Mouse (Mus musculus): Measurements from ENCODE around the gene Tbc1d19. TPM values are rescaled to one million over a fixed set of nuclear protein-coding genes. Genes with fewer than 3 reads are reported as not detected.

Gene Tbc1d19
- polyA plus RNA-seq, 1 experiment from 2014 or later: 40.5 TPM

DNA sequence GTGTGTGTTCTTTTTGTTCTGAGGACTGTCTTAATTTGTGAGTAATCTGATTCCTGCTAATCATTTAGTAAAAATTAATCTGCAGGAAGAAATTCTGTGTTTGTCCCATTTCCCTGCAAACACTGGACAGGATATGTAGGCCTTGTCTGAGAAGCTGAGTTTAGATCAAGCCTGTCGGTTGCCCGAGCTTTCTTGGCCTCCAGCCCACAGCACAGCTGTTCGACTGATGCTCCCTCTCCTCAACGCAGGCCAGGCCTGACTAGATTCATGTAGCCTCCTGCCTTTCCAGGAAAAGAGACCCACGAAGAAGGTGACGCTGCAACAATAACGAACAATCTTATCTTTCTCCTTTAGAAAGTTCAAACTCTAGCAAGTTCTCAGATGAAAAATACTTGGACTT lies 124.2 kb downstream of the Tbc1d19 start:
- ATAC-seq (ENCODE audit: insufficient number of reproducible peaks, low FRiP score, low TSS enrichment, low read depth) (no peak), DNase-seq (ENCODE audit: low spot score) (no peak)
- no peak overlapping the region for H3K4me2 ChIP-seq (ENCODE audit: low read depth, severe bottlenecking)
- no peaks in the 10 kb centered on the region for H3K4me1 ChIP-seq (ENCODE audit: control insufficient read depth, insufficient read depth, low read length)
- H3K27ac ChIP-seq (replicated peaks; ENCODE audit: low read depth, low read length): no peak overlapping the region
- H3K27me3 ChIP-seq (ENCODE audit: control insufficient read depth, insufficient read depth, low read length): no peaks in the 10 kb centered on the region
- H3K4me3 ChIP-seq (ENCODE audit: low read depth, low read length): no peak overlapping the region
- no peak overlapping the region for H3K9ac ChIP-seq (ENCODE audit: low read length)
- 86% methylated on average over 7 of the region's 7 CpGs for WGBS
- H3K9me3 ChIP-seq (ENCODE audit: control insufficient read depth, low read length): no peaks in the 10 kb centered on the region
- H3K36me3 ChIP-seq (ENCODE audit: control insufficient read depth, insufficient read depth, low read length): no peaks in the 10 kb centered on the region

GRCm38 (mm10) chr5:53934040-53934439 lies 124.6 kb downstream of the Tbc1d19 start:
- no peak for DNase-seq (ENCODE audit: low spot score)
- no peak overlapping the region for H3K4me2 ChIP-seq (ENCODE audit: low read depth, severe bottlenecking)
- H3K9me3 ChIP-seq (ENCODE audit: control insufficient read depth, low read length): no peaks in the 10 kb centered on the region
- WGBS: 97% methylated on average over 2 of the region's 2 CpGs
- H3K27me3 ChIP-seq (ENCODE audit: control insufficient read depth, insufficient read depth, low read length): no peaks in the 10 kb centered on the region
- no peak overlapping the region for H3K9ac ChIP-seq (ENCODE audit: low read length)
- no peaks in the 10 kb centered on the region for H3K4me1 ChIP-seq (ENCODE audit: control insufficient read depth, insufficient read depth, low read length)
- H3K4me3 ChIP-seq (ENCODE audit: low read depth, low read length): no peak overlapping the region
- no peak for ATAC-seq (ENCODE audit: insufficient number of reproducible peaks, low FRiP score, low TSS enrichment, low read depth)
- no peaks in the 10 kb centered on the region for H3K36me3 ChIP-seq (ENCODE audit: control insufficient read depth, insufficient read depth, low read length)
- H3K27ac ChIP-seq (replicated peaks; ENCODE audit: low read depth, low read length): no peak overlapping the region

DNA sequence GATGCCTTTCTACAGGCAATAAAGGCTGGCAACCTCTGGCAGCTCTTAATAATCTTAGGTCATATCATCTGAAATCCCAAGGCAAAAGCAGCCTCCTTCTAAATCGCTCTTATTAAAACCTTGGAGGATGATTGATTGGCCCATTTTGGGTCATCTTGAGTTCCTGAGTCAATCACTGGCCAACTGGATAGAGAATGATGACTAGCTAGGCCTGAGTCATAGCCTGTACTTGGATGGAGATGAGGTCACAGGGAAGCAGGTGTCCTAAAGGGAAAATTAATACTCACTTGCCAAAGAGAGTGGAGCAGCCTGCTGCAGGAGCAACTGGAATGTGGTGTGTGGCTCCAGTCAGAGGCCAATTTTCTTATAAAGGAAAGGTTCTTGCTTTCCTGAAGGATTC lies 125.4 kb downstream of the Tbc1d19 start:
- Histone ChIP-seq H3K4me2 (ENCODE audit: low read depth, severe bottlenecking) (no peak overlapping the region), H3K4me3 (ENCODE audit: low read depth, low read length) (no peak overlapping the region), H3K27me3 (ENCODE audit: control insufficient read depth, insufficient read depth, low read length) (no peaks in the 10 kb centered on the region), H3K9me3 (ENCODE audit: control insufficient read depth, low read length) (no peaks in the 10 kb centered on the region), H3K36me3 (ENCODE audit: control insufficient read depth, insufficient read depth, low read length) (no peaks in the 10 kb centered on the region), H3K9ac (ENCODE audit: low read length) (no peak overlapping the region), H3K27ac (replicated peaks; ENCODE audit: low read depth, low read length) (no peak overlapping the region), H3K4me1 (ENCODE audit: control insufficient read depth, insufficient read depth, low read length) (no peaks in the 10 kb centered on the region)
- 90% methylated on average over 1 of the region's 1 CpGs for WGBS
- ATAC-seq (ENCODE audit: insufficient number of reproducible peaks, low FRiP score, low TSS enrichment, low read depth): no peak
- no peak for DNase-seq (ENCODE audit: low spot score)

DNA sequence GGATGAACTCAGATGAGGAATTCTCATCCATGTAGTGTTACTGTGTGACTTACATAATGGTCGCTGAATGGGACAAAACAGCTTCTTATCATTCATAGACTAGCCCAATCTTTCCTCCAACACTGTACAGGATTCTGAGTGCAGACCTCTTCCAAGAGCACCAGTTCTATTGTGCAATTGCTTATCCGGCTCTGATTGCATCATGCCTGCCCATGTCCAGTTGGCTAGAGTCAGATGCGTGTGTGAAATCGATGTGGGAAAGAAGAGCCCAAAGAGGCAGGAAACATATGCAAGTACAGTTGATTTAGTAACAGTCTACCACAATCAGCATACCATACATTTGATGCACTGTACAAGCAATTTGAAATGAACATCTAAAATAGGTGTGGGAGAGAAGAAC lies 127.8 kb downstream of the Tbc1d19 start:
- no peak for ATAC-seq (ENCODE audit: insufficient number of reproducible peaks, low FRiP score, low TSS enrichment, low read depth)
- Histone ChIP-seq H3K27ac (replicated peaks; ENCODE audit: low read depth, low read length) (no peak overlapping the region), H3K27me3 (ENCODE audit: control insufficient read depth, insufficient read depth, low read length) (no peaks in the 10 kb centered on the region), H3K9me3 (ENCODE audit: control insufficient read depth, low read length) (no peaks in the 10 kb centered on the region), H3K4me1 (ENCODE audit: control insufficient read depth, insufficient read depth, low read length) (no peaks in the 10 kb centered on the region), H3K4me2 (ENCODE audit: low read depth, severe bottlenecking) (no peak overlapping the region), H3K4me3 (ENCODE audit: low read depth, low read length) (no peak overlapping the region), H3K36me3 (ENCODE audit: control insufficient read depth, insufficient read depth, low read length) (no peaks in the 10 kb centered on the region), H3K9ac (ENCODE audit: low read length) (no peak overlapping the region)
- 87% methylated on average over 4 of the region's 4 CpGs for WGBS
- no peak for DNase-seq (ENCODE audit: low spot score)

- H3K36me3 ChIP-seq (ENCODE audit: control insufficient read depth, insufficient read depth, low read length): no peaks in the 10 kb centered on the region
- H3K4me3 ChIP-seq (ENCODE audit: low read depth, low read length): no peak overlapping the region
- H3K27me3 ChIP-seq (ENCODE audit: control insufficient read depth, insufficient read depth, low read length): no peaks in the 10 kb centered on the region
- H3K4me2 ChIP-seq (ENCODE audit: low read depth, severe bottlenecking): no peak overlapping the region
- no peak overlapping the region for H3K27ac ChIP-seq (replicated peaks; ENCODE audit: low read depth, low read length)
- WGBS: 93% methylated on average over 7 of the region's 7 CpGs
- no peak for DNase-seq (ENCODE audit: low spot score)
- H3K9ac ChIP-seq (ENCODE audit: low read length): no peak overlapping the region
- H3K4me1 ChIP-seq (ENCODE audit: control insufficient read depth, insufficient read depth, low read length): no peaks in the 10 kb centered on the region
- no peaks in the 10 kb centered on the region for H3K9me3 ChIP-seq (ENCODE audit: control insufficient read depth, low read length)
- no peak for ATAC-seq (ENCODE audit: insufficient number of reproducible peaks, low FRiP score, low TSS enrichment, low read depth)
Observed at GRCm38 (mm10) chr5:53939026-53939425, 129.6 kb downstream of the Tbc1d19 start.

GRCm38 (mm10) chr5:53941322-53942024 lies 132.1 kb downstream of the Tbc1d19 start:
- no peaks in the 10 kb centered on the region for H3K27me3 ChIP-seq (ENCODE audit: control insufficient read depth, insufficient read depth, low read length)
- H3K9me3 ChIP-seq (ENCODE audit: control insufficient read depth, low read length): no peaks in the 10 kb centered on the region
- H3K36me3 ChIP-seq (ENCODE audit: control insufficient read depth, insufficient read depth, low read length): no peaks in the 10 kb centered on the region
- no peaks in the 10 kb centered on the region for H3K4me1 ChIP-seq (ENCODE audit: control insufficient read depth, insufficient read depth, low read length)
- DNase-seq (ENCODE audit: low spot score) (no peak), ATAC-seq (ENCODE audit: insufficient number of reproducible peaks, low FRiP score, low TSS enrichment, low read depth) (no peak)
- no peak overlapping the region for H3K27ac ChIP-seq (replicated peaks; ENCODE audit: low read depth, low read length)
- H3K4me3 ChIP-seq (ENCODE audit: low read depth, low read length): no peak overlapping the region
- no peak overlapping the region for H3K4me2 ChIP-seq (ENCODE audit: low read depth, severe bottlenecking)
- H3K9ac ChIP-seq (ENCODE audit: low read length): no peak overlapping the region
- 53% methylated on average over 11 of the region's 11 CpGs for WGBS

- no peaks in the 10 kb centered on the region for H3K27me3 ChIP-seq (ENCODE audit: control insufficient read depth, insufficient read depth, low read length)
- DNase-seq (ENCODE audit: low spot score): no peak
- H3K9me3 ChIP-seq (ENCODE audit: control insufficient read depth, low read length): no peaks in the 10 kb centered on the region
- H3K9ac ChIP-seq (ENCODE audit: low read length): no peak overlapping the region
- H3K4me1 ChIP-seq (ENCODE audit: control insufficient read depth, insufficient read depth, low read length): no peaks in the 10 kb centered on the region
- H3K4me2 ChIP-seq (ENCODE audit: low read depth, severe bottlenecking): no peak overlapping the region
- no peak for ATAC-seq (ENCODE audit: insufficient number of reproducible peaks, low FRiP score, low TSS enrichment, low read depth)
- H3K27ac ChIP-seq (replicated peaks; ENCODE audit: low read depth, low read length): no peak overlapping the region
- H3K4me3 ChIP-seq (ENCODE audit: low read depth, low read length): no peak overlapping the region
- WGBS: 77% methylated on average over 4 of the region's 4 CpGs
- H3K36me3 ChIP-seq (ENCODE audit: control insufficient read depth, insufficient read depth, low read length): no peaks in the 10 kb centered on the region
Observed at GRCm38 (mm10) chr5:53942332-53942731, 132.9 kb downstream of the Tbc1d19 start.

GRCm38 (mm10) chr5:53943321-53943857 lies 134.0 kb downstream of the Tbc1d19 start:
- WGBS: 82% methylated on average over 11 of the region's 11 CpGs
- H3K27ac ChIP-seq (replicated peaks; ENCODE audit: low read depth, low read length): no peak overlapping the region
- no peak for DNase-seq (ENCODE audit: low spot score)

DNA sequence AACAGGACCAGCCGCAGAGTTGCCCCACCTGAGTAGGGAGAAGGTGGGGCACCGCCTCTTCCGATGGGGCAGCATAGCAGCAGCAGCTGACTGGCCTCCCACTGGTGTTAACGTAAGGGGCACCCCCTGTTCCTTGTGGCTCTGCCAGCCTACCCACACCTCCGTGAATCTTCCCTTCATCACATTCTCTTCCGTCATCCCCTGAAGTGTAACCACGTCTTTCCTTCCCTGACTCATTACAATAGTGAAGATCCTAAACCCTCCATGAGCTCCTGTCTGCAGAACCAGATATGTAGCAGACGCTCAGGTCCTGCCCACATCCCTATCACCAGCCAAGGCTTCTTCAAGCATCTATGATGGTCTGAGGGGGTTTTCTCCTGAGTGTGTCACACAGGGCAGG lies 137.3 kb downstream of the Tbc1d19 start:
- Histone ChIP-seq H3K4me3 (ENCODE audit: low read depth, low read length) (no peak overlapping the region), H3K27ac (replicated peaks; ENCODE audit: low read depth, low read length) (no peak overlapping the region), H3K9ac (ENCODE audit: low read length) (no peak overlapping the region), H3K4me2 (ENCODE audit: low read depth, severe bottlenecking) (no peak overlapping the region), H3K9me3 (ENCODE audit: control insufficient read depth, low read length) (no peaks in the 10 kb centered on the region), H3K27me3 (ENCODE audit: control insufficient read depth, insufficient read depth, low read length) (no peaks in the 10 kb centered on the region), H3K36me3 (ENCODE audit: control insufficient read depth, insufficient read depth, low read length) (no peaks in the 10 kb centered on the region), H3K4me1 (ENCODE audit: control insufficient read depth, insufficient read depth, low read length) (no peaks in the 10 kb centered on the region)
- 95% methylated on average over 8 of the region's 8 CpGs for WGBS
- ATAC-seq (ENCODE audit: insufficient number of reproducible peaks, low FRiP score, low TSS enrichment, low read depth) (no peak), DNase-seq (ENCODE audit: low spot score) (no peak)

More at GRCm38 (mm10) chr5:53943321-53943857, 134.0 kb downstream of the Tbc1d19 start:
- Histone ChIP-seq H3K27me3 (ENCODE audit: control insufficient read depth, insufficient read depth, low read length) (no peaks in the 10 kb centered on the region), H3K4me1 (ENCODE audit: control insufficient read depth, insufficient read depth, low read length) (no peaks in the 10 kb centered on the region), H3K9ac (ENCODE audit: low read length) (no peak overlapping the region), H3K36me3 (ENCODE audit: control insufficient read depth, insufficient read depth, low read length) (no peaks in the 10 kb centered on the region), H3K9me3 (ENCODE audit: control insufficient read depth, low read length) (no peaks in the 10 kb centered on the region), H3K4me3 (ENCODE audit: low read depth, low read length) (no peak overlapping the region), H3K4me2 (ENCODE audit: low read depth, severe bottlenecking) (no peak overlapping the region)
- no peak for ATAC-seq (ENCODE audit: insufficient number of reproducible peaks, low FRiP score, low TSS enrichment, low read depth)

Data from limb, embryonic 11.5 days (tissue).